Mouse (Mus musculus) heart, postnatal 4 days (tissue): Measurements from ENCODE around the gene Mef2a. TPM values are rescaled to one million over a fixed set of nuclear protein-coding genes. Genes with fewer than 3 reads are reported as not detected.
A peak's percentile ranks its signal among the peaks of the same experiment; 100 is the strongest.

Experiments
- DNase-seq: peaks from one replicate; pipeline ENCODE4 v3.0.0; 2021
- total RNA-seq, 2 experiments: library from RNA; stranded (reverse); gene quantifications; 2 replicates each; pipeline ENCODE4 v1.2.3; 2021

Mef2a gene
- total RNA-seq, 2 experiments from 2014 or later: 250 to 257 TPM

- DNase-seq: no peak
These were observed 3.0 kb downstream of the Mef2a start for GRCm38 (mm10) chr7:67369645-67370044.

GRCm38 (mm10) chr7:67368394-67368793 is 4.3 kb downstream of the Mef2a start:
- no peak for DNase-seq

GRCm38 (mm10) chr7:67360588-67360987 is 12.1 kb downstream of the Mef2a start:
- no peak for DNase-seq

- DNase-seq: no peak
These were observed 12.8 kb downstream of the Mef2a start for GRCm38 (mm10) chr7:67359863-67360262.

GRCm38 (mm10) chr7:67355870-67356269 is 16.8 kb downstream of the Mef2a start:
- no peak for DNase-seq

DNA sequence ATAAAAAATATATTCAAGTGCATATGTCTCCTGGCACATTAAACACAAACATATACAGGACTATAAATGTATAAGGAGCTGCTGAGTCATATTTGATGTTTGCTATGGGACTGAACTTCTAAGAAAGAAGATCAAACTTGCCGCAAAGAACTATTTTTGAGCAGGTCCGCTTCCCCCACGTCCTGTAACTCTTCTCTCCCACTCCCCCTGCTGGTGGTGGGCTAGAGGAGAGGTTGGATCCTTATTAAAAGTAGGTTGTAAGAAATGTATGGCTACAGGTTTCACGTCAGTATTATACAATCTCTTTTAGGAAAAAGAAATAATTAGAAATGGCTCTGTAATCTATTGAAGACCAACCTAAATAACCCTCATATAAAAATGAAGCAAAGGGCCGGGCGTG is 19.0 kb downstream of the Mef2a start:
- DNase-seq: no peak

- DNase-seq: no peak
These were observed 19.7 kb downstream of the Mef2a start for GRCm38 (mm10) chr7:67352989-67353388.

GRCm38 (mm10) chr7:67344443-67344842 is 28.2 kb downstream of the Mef2a start:
- DNase-seq: no peak

DNA sequence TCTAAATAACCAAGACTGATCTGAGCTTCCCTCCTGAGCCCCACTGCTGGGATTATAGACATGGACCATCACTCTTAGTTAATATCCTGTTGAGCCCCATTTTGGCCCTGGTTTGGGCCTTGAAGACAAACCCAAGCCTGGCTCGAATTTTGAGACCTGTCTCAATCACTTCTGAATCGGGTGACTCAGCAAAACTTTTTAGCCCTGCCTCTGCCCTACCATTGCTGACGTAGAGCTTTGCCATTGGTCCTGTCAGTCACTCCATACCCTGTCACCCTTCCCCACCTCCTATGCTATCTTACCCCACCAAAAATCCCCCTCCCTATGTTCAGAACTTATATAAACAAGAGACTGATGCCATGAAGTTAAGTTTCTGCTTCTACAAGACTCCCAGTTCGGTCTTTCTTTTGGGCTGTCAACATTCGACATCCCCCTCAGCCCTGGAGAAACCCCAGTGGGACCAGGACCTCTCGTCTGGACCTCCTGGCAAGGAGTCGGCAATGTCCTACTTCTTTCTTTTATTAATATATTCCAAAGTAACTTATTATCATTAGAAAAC is 30.5 kb downstream of the Mef2a start:
- no peak for DNase-seq

DNA sequence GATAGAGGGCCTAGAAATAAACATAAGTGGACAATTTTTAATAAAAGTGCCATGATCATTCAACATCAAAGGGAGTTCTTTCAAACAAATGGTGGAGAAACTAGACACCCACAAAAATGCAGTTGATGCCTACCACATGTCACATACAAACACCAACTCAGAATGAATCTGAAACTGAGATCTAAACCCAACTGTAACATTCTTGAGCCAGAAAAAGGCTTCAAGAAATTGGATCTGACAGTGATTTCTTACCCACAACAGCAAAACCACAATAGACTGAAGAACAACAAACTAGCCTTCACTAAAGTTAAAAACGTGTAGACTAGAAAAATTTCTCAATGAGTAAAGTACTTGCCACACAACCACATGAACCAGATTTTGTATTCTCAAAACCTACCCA is 52.3 kb downstream of the Mef2a start:
- no peak for DNase-seq

GRCm38 (mm10) chr7:67318697-67319096 is 54.0 kb downstream of the Mef2a start:
- no peak for DNase-seq

DNA sequence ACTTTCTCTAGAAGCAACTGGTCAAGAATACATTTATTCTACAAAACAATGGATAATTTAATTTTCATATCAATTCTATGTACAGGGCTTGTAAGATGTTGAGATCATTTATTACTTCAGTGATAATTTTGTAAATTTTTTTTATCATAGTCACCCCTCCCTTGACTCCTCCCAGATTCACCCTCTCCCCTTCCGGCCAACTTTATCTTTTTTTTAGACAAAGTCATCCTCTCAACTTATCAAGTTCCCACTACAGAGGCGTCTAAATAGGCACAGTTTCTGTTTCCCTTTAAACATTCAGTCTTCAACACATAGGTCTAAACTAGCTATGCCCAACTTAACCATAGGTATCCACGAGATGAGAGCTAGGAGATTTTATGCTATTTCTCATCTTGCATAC is 59.5 kb downstream of the Mef2a start:
- DNase-seq: no peak

DNA sequence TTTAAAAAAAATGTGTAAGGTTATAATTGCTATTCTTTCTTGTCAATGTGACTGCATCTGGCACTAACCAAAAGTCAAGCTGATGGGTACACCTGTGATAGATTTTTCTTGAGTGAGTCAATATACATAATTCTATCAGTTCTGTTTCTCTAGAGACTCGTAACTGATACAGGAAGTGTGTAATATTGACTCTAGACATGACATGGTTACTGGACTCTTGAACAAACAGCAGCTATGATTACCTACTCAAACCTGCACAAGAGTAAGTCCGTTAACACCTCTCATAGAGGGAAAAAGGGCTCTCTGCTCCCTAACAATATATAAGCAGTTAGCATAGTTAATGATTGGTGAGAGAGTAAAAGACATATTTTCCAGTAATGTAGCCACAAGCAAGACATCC is 62.5 kb downstream of the Mef2a start:
- DNase-seq: no peak

DNA sequence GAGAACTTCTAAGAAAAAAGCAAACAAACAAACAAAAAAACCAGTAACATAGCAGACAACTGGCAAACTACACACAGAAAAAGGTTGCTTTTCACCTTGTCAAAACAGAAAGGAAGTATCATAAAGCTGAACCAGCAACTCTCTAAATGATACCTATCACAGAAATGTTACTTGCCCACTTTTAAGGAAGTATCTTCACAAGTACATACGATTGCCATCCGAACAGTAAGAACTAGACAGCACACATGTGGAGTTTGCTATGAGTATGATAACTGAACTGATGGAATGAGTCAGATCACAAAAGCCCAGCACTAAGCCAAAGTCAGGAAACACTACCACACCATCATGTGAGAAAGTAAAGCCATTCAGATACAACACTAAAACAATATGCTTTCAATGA is 64.6 kb downstream of the Mef2a start:
- DNase-seq: no peak

GRCm38 (mm10) chr7:67307078-67307477 is 65.6 kb downstream of the Mef2a start:
- DNase-seq: no peak

GRCm38 (mm10) chr7:67304937-67305336 is 67.7 kb downstream of the Mef2a start:
- DNase-seq: no peak

- no peak for DNase-seq
These were observed 76.2 kb downstream of the Mef2a start for GRCm38 (mm10) chr7:67296419-67296818.

- DNase-seq: no peak
These were observed 81.3 kb downstream of the Mef2a start for GRCm38 (mm10) chr7:67291356-67291755.

DNA sequence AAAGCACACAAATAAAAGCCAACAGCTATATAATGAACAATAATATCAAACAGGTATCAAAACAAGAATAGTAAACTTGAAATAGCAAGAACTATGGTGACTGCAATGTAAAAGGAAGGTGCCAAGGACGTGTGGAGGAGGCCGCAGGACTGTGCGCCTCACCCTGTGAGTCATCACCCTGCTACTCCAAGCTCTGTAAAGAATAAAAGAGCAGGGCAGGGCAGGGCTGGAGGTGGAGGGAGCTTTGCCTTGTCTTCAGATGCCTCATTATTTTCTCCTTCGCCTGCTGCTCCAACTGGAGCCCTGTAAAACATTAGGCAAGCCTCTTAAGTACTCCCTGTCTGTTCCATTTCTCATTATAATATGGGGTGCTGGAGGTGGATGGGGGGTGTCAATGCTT is 85.2 kb downstream of the Mef2a start:
- DNase-seq: no peak

DNA sequence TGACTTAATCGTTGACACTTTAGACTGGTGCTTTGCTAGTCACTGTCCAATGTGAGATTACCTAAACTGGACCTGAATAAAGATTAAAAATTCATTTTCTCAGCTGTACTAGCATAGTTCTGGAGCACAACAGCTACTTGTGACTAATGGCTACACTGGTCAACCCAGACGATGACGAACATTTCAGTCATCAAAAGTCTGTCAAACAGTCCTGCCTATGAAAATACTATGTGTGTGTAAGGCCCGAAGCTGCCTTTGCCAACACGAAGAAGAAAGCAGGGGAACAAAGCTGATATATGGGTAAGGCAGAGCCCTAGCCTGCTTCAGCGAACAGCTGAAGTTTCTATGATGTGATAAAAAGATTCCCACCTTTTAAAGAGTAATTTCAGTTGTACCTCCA is 89.1 kb downstream of the Mef2a start:
- DNase-seq: no peak

- DNase-seq: peak; percentile 30
These were observed 102.2 kb downstream of the Mef2a start for GRCm38 (mm10) chr7:67270447-67270846.

DNA sequence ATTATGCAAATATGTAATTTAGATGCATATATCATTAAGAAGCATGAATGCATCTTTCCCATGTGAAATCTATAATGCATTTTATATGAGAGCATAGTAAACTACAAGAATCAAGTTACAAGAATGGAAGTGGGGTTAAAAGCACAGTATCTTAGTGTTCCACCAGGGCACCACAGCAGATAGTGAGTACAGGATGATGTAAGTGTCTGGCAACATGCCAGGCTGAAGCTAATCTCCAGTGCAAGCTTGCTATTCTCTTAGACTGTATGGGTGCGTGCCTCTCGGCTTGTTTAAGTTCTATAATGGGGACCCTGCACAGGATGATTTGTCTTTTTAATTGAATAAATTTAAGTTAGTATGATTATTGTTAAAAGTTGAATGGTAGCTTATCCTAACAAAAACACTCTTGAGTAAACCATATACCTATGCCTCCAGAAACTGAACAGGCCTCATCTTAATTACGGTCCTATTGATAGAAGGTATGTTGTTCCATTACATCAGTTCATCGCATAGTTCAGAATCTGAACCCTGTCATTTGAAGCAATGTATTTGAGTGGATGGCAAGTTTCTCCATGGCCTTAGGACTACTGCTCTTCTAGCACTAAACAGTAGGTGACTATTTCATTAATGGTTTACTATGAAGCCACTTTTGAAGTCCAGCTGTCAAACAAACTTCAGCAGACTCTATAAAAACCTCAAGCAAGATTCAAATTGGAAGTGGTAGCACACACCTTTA is 112.7 kb downstream of the Mef2a start:
- peak; percentile 89 for DNase-seq

DNA sequence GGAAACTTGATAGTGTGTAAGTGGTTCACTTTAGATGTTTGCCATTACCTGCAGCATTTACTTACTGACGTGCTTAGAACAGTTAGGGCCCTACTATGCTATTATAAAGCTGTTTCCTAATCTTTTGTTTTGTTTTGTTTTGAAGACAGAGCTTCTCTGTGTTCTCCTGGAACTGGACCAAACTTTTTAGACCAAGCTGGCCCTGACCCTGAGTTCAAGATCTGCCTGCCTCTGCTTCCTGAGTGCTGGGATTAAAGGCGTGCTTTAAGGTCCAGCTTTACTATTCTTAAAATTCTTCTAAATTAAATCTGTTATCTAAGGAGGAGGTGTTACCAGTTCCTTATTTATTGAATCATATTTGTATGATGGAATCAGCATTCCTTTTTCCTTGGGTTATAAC is 126.6 kb downstream of the Mef2a start:
- DNase-seq: no peak

GRCm38 (mm10) chr7:67245255-67245654 is 127.4 kb downstream of the Mef2a start:
- DNase-seq: no peak

GRCm38 (mm10) chr7:67243894-67244282 is 128.8 kb downstream of the Mef2a start:
- no peak for DNase-seq
